Mouse (Mus musculus) thymus, postnatal 10 days (tissue): Measurements from ENCODE around the gene Mcmbp.

Experiments
- DNase-seq, 2 experiments: peaks; one replicate each; pipeline ENCODE4 v3.0.0; 2021; ENCODE audit warnings: low spot score in 2 of 2

Gene Mcmbp

GRCm38 (mm10) chr7:128740334-128740733 lies at the start of gene Mcmbp:
Mcmbp (minus strand) TSS chr7:128740495.
- DNase-seq, result peak; percentile 97 to 98

- no peak for DNase-seq
Observed at GRCm38 (mm10) chr7:128790045-128790444, 49.8 kb upstream of the Mcmbp start.

DNA sequence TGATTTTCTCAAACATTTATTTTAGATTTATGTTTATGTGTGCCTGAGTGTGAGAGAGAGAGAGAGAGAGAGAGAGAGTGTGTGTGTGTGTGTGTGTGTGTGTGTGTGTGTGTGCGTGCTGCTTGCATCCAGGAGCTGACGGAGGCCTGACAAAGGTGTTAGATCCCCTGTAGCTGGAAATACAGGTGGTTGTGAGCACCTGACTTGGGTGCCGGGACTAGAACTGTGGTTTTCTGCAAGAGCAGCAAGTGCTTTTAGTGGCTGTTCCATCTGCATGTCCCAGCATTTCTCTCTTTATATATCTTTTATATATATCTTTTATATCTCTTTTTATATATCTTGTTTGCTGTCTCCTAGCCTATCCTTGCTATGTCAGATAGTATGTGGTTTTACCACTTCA lies 41.6 kb upstream of the Mcmbp start:
- no peak for DNase-seq

DNA sequence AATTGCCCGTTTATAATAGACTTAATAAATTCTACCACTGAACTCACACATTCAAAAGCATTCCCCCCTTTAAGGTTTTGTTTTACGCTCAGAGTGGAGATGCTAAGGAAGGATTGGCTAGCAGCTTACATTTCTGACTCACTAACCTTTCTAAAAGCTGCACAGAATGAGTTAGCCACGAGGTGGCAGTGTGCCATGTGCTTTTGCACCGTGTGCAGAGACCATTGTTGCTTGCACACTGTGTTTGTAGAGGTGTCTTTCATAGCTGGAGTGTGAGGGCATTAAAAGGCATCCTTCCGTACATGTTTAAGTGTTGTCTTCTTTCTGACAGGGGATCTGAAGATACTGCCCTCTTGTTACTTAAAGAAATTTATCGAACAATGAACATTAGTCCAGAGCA lies 39.0 kb upstream of the Mcmbp start:
- peak in 1 of 2 experiments; percentile 20 for DNase-seq

- DNase-seq, result no peak
Observed at GRCm38 (mm10) chr7:128777201-128777600, 36.9 kb upstream of the Mcmbp start.

GRCm38 (mm10) chr7:128766696-128767095 lies 26.4 kb upstream of the Mcmbp start:
- no peak for DNase-seq

- no peak for DNase-seq
Observed at GRCm38 (mm10) chr7:128758948-128759347, 18.7 kb upstream of the Mcmbp start.

GRCm38 (mm10) chr7:128755396-128755795 lies 15.1 kb upstream of the Mcmbp start:
- no peak for DNase-seq

DNA sequence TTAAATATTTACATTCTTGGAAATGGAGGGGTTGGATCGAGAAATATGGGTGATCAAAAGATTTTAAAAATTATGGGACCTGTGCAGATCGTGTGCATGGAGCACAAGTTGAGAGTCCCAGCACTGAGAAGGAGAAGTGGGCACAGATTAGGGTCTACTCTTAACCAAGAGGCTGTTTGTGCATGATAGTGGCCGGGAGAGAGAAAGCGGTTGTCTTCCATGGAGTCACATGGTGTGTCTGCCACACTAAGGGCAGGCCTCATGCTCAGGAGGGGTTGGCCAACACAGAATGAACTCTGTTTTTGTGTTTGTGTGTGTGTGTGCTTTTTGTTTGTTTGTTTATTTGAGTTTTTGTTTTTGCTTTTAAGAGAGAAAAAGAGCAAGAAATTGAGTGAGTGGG lies 11.7 kb upstream of the Mcmbp start:
- DNase-seq, result no peak

DNA sequence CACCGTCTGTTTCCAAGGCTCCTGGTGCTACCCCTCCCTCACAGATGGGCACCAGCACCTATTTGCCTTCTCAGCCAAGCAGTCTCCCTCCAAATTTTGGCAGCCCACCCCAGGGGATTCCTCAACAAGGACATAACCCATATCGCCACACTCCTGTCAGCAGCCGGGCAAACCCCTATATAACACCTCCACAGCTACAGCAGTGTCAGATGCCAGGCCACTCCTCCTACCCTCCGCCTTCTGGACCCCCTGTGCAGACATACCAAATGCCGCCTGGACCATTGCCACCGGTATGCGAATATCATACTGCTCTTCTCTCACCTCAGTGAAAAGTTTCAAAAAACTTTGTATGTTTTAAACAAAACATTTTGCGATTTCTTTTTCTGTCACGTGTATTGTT lies 10.0 kb upstream of the Mcmbp start:
- DNase-seq, result no peak

DNA sequence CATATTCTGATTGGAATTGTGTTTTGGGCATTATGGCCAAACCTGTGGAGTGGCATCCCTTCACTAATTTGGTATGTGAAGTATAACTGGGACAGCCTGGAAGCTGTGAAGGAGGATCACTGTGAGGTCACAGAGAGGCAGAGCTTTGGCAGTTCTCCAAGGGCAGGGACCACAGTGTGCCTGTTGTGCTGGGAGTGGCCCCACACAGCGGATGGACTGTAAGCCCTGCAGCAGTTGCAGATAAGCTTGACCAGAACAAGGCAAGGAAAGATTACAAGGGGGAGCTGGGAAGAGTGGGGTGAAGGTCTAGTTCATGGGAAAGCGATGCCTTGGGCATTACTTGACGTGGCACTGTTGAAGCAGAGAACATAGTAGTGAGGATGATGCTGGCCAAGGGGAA lies 8.5 kb upstream of the Mcmbp start:
- DNase-seq, result no peak

DNA sequence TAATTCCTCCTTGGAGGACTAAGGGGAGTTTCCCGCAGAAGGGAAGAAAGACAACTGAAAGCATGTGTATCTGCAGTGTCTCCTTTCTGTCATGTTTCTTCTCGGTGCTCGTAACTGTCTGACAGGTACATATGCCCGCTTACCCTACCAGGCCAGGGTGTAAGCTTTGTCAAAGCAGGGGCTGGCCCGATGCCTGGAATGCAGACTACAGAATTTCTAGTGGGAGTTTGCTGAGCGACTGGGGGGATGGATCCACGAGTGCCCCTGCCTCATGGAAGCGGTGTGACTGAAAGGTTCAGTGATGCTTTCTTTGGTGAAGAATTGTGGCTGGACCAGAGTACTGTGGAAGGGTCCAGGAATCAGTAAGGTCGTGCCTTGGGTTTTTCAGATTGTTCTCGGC lies 5.9 kb upstream of the Mcmbp start:
- no peak for DNase-seq

DNA sequence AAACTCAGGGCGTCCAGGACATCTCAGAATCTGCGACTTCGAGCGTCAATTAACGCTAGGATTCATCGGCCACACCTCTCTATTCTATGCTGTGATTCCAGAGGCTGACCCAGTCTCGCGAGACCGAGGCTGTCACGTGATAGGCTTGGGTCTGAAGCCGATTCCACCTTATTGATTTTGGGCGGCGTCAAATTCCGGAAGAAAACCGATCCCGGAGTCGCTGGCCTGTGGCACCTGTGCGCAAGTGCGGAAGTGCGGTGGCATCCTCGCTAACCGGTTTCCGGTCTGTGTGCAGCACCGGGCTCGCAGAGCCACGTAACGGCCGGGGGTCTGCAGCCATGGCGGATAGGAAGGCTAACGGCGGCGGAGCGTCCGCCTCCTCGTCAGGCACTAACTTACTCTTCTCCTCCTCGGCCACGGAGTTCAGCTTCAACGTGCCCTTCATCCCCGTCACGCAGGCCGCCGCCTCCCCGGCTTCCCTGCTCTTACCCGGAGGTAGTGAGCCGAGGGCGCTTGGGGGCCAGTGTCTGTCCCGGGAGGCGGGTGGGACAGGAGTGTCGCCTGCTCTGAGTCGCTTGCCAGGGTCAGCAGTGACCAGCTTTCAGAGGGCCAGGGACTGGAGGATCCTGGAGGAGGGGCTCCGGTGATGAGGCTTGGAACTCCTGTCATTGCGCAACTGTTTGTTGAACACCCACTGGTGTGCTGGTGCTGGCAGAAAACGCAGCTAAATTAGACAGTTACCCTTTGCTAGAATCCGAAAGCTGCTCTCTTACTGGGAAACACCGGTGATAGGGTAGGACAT lies 4.6 kb upstream of the Mcmbp start, which contains the start of gene Sec23ip:
TSS of gene Sec23ip (plus strand) at position 260 of the 802 bp plus-strand sequence.
- DNase-seq, result peak; percentile 95 to 96

GRCm38 (mm10) chr7:128743898-128744297 lies 3.6 kb upstream of the Mcmbp start:
- no peak for DNase-seq

- DNase-seq, result peak; percentile 41 to 58
Observed at GRCm38 (mm10) chr7:128739462-128740277, 625 bp downstream of the Mcmbp start.

DNA sequence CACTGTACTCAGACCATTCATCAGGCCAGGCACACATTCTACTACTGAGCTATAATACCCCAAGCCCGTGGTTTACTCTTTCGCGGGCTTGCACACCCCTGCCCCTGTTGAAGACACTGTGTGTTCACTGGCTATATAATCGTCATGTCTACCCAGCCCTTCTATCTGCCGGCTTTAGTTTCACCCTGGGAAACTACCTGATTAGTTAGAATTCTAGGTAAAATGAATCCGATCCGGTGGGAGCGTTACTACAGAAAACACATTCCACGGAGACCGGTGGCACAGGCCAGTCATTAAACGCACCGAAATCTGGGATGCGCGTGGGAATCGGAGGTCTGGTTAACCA lies 1.2 kb downstream of the Mcmbp start:
- DNase-seq, result no peak

DNA sequence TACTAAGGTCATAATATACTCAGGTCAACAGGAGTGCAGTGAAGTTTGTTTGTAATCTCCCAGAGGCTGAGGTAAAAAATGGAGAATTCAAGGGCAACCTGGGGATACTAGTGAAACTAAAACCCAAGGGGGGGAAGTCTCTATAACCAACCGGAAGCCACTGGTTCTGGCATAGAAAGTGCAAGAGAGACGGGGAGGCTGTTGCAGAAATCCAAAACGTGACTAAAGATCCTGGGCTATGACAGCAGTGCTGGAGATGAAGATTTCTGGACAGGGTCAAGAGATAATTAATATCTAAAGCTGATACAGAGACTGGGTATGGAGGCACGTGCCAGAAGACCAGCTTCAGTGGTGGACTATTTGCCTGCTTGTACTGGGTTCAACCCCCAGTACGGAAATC lies 2.3 kb downstream of the Mcmbp start:
- no peak for DNase-seq

- no peak for DNase-seq
Observed at GRCm38 (mm10) chr7:128731585-128731984, 8.7 kb downstream of the Mcmbp start.

DNA sequence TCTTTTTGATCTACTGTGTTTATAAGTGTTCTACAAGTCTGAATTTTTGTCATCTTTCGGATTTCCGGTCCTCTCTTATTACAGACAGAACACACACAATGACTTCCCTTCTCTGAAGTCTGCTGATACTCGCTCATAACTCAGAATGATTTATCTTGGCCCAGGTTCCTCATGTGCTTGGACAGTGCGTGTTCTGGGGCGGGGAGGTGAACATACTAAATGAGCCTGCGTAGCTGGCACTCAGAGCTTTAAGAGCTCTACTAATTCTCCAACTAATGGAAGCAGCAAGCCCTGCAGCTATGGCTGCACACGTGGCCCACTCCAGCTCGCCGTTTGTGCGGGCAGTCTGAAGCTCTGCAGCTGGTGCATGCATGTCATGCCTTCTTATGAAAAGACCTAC lies 11.6 kb downstream of the Mcmbp start:
- no peak for DNase-seq

DNA sequence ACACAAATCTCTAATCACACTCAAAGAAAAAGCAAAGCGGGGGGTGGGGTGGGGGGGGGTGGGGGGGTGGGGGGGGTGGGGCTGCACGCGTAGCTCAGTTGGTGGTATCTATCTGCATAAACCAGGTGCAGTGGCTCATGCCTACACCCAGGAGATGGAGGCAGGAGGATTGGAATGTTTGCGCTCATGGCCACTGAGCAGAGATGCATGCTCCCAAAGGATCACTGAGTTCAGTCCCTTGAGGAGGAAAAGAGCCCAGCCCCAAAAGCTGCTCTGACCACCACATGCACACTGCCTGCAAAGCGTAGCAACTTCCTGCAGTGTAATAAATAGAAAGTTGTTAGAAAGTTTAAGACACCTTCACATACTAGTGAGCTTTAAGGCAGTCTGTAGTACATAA lies 12.6 kb downstream of the Mcmbp start:
- DNase-seq, result no peak

- DNase-seq, result no peak
Observed at GRCm38 (mm10) chr7:128726999-128727398, 13.3 kb downstream of the Mcmbp start.

GRCm38 (mm10) chr7:128725189-128725588 lies 15.1 kb downstream of the Mcmbp start:
- no peak for DNase-seq

- DNase-seq, result peak; percentile 62 to 76
Observed at GRCm38 (mm10) chr7:128724761-128725160, 15.5 kb downstream of the Mcmbp start.
